Mouse (Mus musculus) ES-E14 (cell line): ENCODE measurements around the gene Pradc1.

Experiments used
- CHD2 ChIP-seq: IDR thresholded peaks from 2 replicates; pipeline ENCODE4 v1.6.1; 2014; ENCODE audit warnings: mild to moderate bottlenecking, low read depth, low read length, inconsistent platforms
- MAFK ChIP-seq: IDR thresholded peaks from 2 replicates; pipeline ENCODE4 v1.6.1; 2014; ENCODE audit warnings: mild to moderate bottlenecking, low read depth, low read length, inconsistent platforms; ENCODE audit not compliant: insufficient read depth
- ZC3H11A ChIP-seq: IDR thresholded peaks from 2 replicates; pipeline ENCODE4 v1.6.1; 2012; ENCODE audit warnings: low read depth, mild to moderate bottlenecking, inconsistent platforms, low read length, borderline replicate concordance
- ZNF384 ChIP-seq: IDR thresholded peaks from 2 replicates; pipeline ENCODE4 v1.6.1; 2012; ENCODE audit warnings: low read depth, low read length, inconsistent platforms

DNA sequence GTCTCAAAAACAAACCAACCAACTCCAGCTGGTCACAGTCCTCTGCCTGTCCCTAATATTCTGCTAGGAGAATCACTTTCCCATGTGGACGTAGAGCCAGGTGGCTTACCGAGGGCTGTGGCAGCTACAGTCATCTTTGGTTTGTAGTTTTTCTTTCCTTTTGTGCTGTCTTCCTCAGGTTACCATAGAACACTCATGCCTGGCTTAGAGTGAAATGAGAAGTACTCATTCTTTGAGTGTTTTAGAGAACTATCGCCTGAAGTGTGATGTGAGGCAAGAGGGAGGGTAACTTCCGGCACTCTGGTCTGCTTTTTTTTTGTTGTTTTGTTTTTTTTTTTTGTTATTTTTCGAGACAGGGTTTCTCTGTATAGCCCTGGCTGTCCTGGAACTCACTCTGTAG is 17.9 kb downstream of the Pradc1 start:
- TF ChIP-seq MAFK (no peak), CHD2 (no peak), ZNF384 (no peak), ZC3H11A (no peak)
